ENCODE assay signal across 8 mouse cellular contexts in the genomic region with DNA sequence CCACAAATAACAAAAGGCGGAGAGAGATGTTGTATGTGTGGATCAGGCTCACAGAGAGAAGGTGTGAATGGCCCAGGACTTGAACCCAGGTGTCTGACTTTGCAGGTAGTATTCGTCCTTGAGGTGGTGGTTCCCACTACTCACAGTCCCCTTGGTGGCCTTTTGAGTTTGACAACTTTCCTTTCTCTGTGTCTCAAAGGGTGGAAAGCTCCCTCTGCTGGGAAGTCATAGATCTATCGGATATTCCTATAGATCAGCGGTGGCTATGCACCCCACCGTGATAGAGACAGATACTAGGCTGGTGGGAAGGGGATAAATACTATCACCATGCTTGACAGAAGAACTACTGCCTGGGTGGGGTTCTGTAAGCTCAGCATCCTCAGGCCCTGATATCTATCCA.
DNase-seq lines count a peak whose midpoint lies in the region; ATAC-seq and TF ChIP-seq lines count a peak whose summit lies in the region.

No protein-coding gene starts in this region.

- no peaks in the 10 kb centered on the region for H3K27me3 ChIP-seq in kidney, embryonic 15.5 days
- no peaks in the 10 kb centered on the region for H3K27me3 ChIP-seq in kidney, embryonic 14.5 days (ENCODE audit: control insufficient read depth, insufficient read depth, low read length)
- no peaks in the 10 kb centered on the region for H3K27me3 ChIP-seq in E14TG2a.4 (ENCODE audit: insufficient read depth, low read length)

- no peaks in the 10 kb centered on the region for H3K9me3 ChIP-seq in kidney, embryonic 15.5 days (replicated peaks)
- H3K9me3 ChIP-seq in kidney, embryonic 14.5 days (ENCODE audit: control insufficient read depth, low read length): no peaks in the 10 kb centered on the region
- peaks cover 9% of the 10 kb centered on the region for H3K9me3 ChIP-seq in E14TG2a.4 (ENCODE audit: low read length)

- peak; percentile 39 for DNase-seq in R1 (ENCODE audit: low read depth, low spot score)
- DNase-seq in kidney, postnatal 14 days: peak; percentile 15
- no peak for DNase-seq in adrenal gland, adult (ENCODE audit: inconsistent age in 2 of 2, low spot score in 1 of 2)
- no peak for DNase-seq in urinary bladder, postnatal 36 days (ENCODE audit: low spot score in 2 of 2)
- no peak for DNase-seq in thymus, postnatal 25 days

- H3K4me2 ChIP-seq in kidney, embryonic 15.5 days: no peak overlapping the region
- no peak overlapping the region for H3K4me2 ChIP-seq in kidney, embryonic 14.5 days (replicated peaks; ENCODE audit: low read depth, low read length)

- WGBS in kidney, embryonic 15.5 days: 43% methylated on average over 5 of the region's 5 CpGs
- 54% methylated on average over 5 of the region's 5 CpGs for WGBS in kidney, embryonic 14.5 days

- H3K27ac ChIP-seq in kidney, embryonic 15.5 days: no peak overlapping the region
- no peak overlapping the region for H3K27ac ChIP-seq in kidney, embryonic 14.5 days (ENCODE audit: low read depth, low read length)

- no peaks in the 10 kb centered on the region for H3K4me1 ChIP-seq in kidney, embryonic 15.5 days
- no peaks in the 10 kb centered on the region for H3K4me1 ChIP-seq in kidney, embryonic 14.5 days (ENCODE audit: control insufficient read depth, insufficient read depth, low read length)
- H3K4me1 ChIP-seq in E14TG2a.4 (replicated peaks; ENCODE audit: low read depth, low read length): no peaks in the 10 kb centered on the region; the same call in none of the 2 replicates

- 0 out of 2 replicates have a peak, but pooled peaks have one; percentile 25 for ATAC-seq in kidney, embryonic 15.5 days (replicated peaks; ENCODE audit: low FRiP score)
- ATAC-seq in kidney, embryonic 14.5 days (ENCODE audit: low FRiP score, low TSS enrichment): no peak

- no peak overlapping the region for H3K4me3 ChIP-seq in kidney, embryonic 15.5 days (replicated peaks)
- H3K4me3 ChIP-seq in kidney, embryonic 14.5 days (ENCODE audit: low read length): no peak overlapping the region
- H3K4me3 ChIP-seq in E14TG2a.4 (replicated peaks; ENCODE audit: low read length): no peak overlapping the region

- no peaks in the 10 kb centered on the region for H3K36me3 ChIP-seq in kidney, embryonic 15.5 days
- no peaks in the 10 kb centered on the region for H3K36me3 ChIP-seq in kidney, embryonic 14.5 days (ENCODE audit: control insufficient read depth, insufficient read depth, low read length)
- H3K36me3 ChIP-seq in E14TG2a.4 (ENCODE audit: insufficient read depth, low read length): no peaks in the 10 kb centered on the region

- 0 out of 2 replicates have a peak, but pooled peaks have one; percentile 7 for TF ChIP-seq CTCF in E14TG2a.4 (conservative IDR thresholded peaks at IDR 0.05; ENCODE audit: low read length)

- no peak overlapping the region for H3K9ac ChIP-seq in kidney, embryonic 15.5 days
- H3K9ac ChIP-seq in kidney, embryonic 14.5 days (ENCODE audit: low read depth, low read length): no peak overlapping the region

Comparison
In these comparisons a context has a peak if more than half of its experiments do, and no peak if none do; other contexts are left out.
1. DNase-seq: peak in R1 (single experiment) and kidney, postnatal 14 days (single experiment); none in adrenal gland, adult (0 of 2), urinary bladder, postnatal 36 days (0 of 2) and thymus, postnatal 25 days (single experiment).